Mouse (Mus musculus) limb, embryonic 14.5 days (tissue): ENCODE results near the gene Vdr. TPM values are rescaled to one million over a fixed set of nuclear protein-coding genes. Genes with fewer than 3 reads are reported as not detected.
"Not testable (repeated sequence)": the region's sequence is repeated elsewhere in the genome, so short reads cannot be mapped to it uniquely, and the experiment has no call there.

Experiments
- ATAC-seq: fragments of 200-750 bp; cut with Nextera tagmentation; 2 replicates; pipeline ENCODE4 v1.8.0; 2017; ENCODE audit warnings: low read depth, moderate number of reproducible peaks, moderate TSS enrichment; ENCODE audit not compliant: low FRiP score
- DNase-seq: peaks from one replicate; pipeline ENCODE4 v3.0.0-alpha.2; 2015; ENCODE audit warnings: low spot score
- H3K27ac ChIP-seq: fragments of 300-500 bp; sonication (generic); replicated peaks from 2 replicates; pipeline ENCODE4 v1.5.1; 2014; ENCODE audit warnings: low read depth, mild to moderate bottlenecking, low read length, moderate library complexity, mixed read lengths
- H3K27me3 ChIP-seq: fragments of 300-500 bp; sonication (generic); 2 replicates; pipeline ENCODE4 v1.6.1; 2014; ENCODE audit warnings: low read length, mixed read lengths; ENCODE audit not compliant: control insufficient read depth, insufficient read depth
- H3K36me3 ChIP-seq: fragments of 300-500 bp; sonication (generic); 2 replicates; pipeline ENCODE4 v1.6.1; 2014; ENCODE audit warnings: mild to moderate bottlenecking, low read length, moderate library complexity, mixed read lengths; ENCODE audit not compliant: control insufficient read depth, insufficient read depth
- H3K4me1 ChIP-seq: fragments of 300-500 bp; sonication (generic); 2 replicates; pipeline ENCODE4 v1.6.1; 2014; ENCODE audit warnings: antibody characterized with exemption, low read length, mixed read lengths; ENCODE audit not compliant: control insufficient read depth, insufficient read depth
- H3K4me2 ChIP-seq: fragments of 300-500 bp; sonication (generic); replicated peaks from 2 replicates; pipeline ENCODE4 v1.6.1; 2014; ENCODE audit warnings: low read depth, mild to moderate bottlenecking, low read length, moderate library complexity; ENCODE audit not compliant: severe bottlenecking
- H3K4me3 ChIP-seq: fragments of 300-500 bp; sonication (generic); replicated peaks from 2 replicates; pipeline ENCODE4 v1.5.1; 2014; ENCODE audit warnings: low read length
- H3K9ac ChIP-seq: fragments of 300-500 bp; sonication (generic); 2 replicates; pipeline ENCODE4 v1.6.1; 2014; ENCODE audit warnings: mild to moderate bottlenecking, low read depth, low read length, moderate library complexity; ENCODE audit not compliant: severe bottlenecking
- H3K9me3 ChIP-seq: fragments of 300-500 bp; sonication (generic); 2 replicates; pipeline ENCODE4 v1.6.1; 2016; ENCODE audit warnings: low read length; ENCODE audit not compliant: control insufficient read depth
- POLR2A ChIP-seq: fragments of 200-500 bp; IDR thresholded peaks from 2 replicates; pipeline ENCODE4 v1.8.0; 2012; ENCODE audit warnings: inconsistent platforms, mild to moderate bottlenecking, moderate library complexity, borderline replicate concordance; ENCODE audit not compliant: insufficient read depth, insufficient read length; ENCODE audit errors: extremely low read depth
- WGBS: fragments of 180-500 bp; shearing (Covaris S2); extraction: QIAGEN DNeasy Blood & Tissue Kit; methylation state at CpG from one replicate; pipeline ENCODE4 v1.1.7; 2014; 5-methylcytosine and 5-hydroxymethylcytosine counted together
- polyA plus RNA-seq, 2 experiments: library from polyadenylated mRNA; depleted of rRNA in 1 of 2; stranded (reverse) in 1 of 2; unstranded in 1 of 2; fragments of >200 nt; fragmentation: Nextera tagmentation in 1 of 2; extraction: Ambion mirVana in 1 of 2; gene quantifications; 2 replicates each; pipeline versions ENCODE4 v1.2.1 to v1.2.3; 2012 to 2014

Vdr gene
- polyA plus RNA-seq, 2 experiments = 2.0 to 3.4 TPM

- Histone ChIP-seq H3K27ac (no peak overlapping the region), H3K4me2 (no peak overlapping the region), H3K9me3 (no peaks in the 10 kb centered on the region), H3K27me3 (no peaks in the 10 kb centered on the region), H3K9ac (no peak overlapping the region), H3K4me1 (peaks cover 6% of the 10 kb centered on the region; the same call in 1 of the 2 replicates), H3K36me3 (no peaks in the 10 kb centered on the region), H3K4me3 (no peak overlapping the region)
- DNase-seq (no peak), ATAC-seq (no peak)
- TF ChIP-seq POLR2A = no peak
- WGBS = 60% methylated on average over 9 of the region's 9 CpGs
Observed at GRCm38 (mm10) chr15:97873717-97874116, 36.7 kb downstream of the Vdr start.

DNA sequence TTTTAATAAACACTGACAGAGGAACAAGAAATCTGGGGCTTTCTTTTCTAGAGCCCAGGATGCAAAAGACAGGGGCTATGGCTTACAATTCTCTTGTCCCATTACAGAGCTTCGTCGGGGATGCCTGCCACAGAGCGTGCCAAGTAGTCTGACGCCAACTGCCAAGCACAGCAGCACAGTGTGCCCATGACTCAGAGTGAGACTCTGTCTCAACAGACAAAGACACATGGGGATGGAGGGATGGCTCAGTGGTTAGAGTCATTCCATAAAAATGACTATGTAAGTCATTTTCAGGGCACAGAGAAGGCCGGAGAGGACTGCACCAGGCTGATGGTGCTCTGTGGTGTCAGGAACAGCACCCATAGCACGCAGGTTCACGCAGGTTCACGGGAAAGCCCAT lies 38.3 kb downstream of the Vdr start:
- ATAC-seq = no peak
- no peak overlapping the region for H3K4me3 ChIP-seq

DNA sequence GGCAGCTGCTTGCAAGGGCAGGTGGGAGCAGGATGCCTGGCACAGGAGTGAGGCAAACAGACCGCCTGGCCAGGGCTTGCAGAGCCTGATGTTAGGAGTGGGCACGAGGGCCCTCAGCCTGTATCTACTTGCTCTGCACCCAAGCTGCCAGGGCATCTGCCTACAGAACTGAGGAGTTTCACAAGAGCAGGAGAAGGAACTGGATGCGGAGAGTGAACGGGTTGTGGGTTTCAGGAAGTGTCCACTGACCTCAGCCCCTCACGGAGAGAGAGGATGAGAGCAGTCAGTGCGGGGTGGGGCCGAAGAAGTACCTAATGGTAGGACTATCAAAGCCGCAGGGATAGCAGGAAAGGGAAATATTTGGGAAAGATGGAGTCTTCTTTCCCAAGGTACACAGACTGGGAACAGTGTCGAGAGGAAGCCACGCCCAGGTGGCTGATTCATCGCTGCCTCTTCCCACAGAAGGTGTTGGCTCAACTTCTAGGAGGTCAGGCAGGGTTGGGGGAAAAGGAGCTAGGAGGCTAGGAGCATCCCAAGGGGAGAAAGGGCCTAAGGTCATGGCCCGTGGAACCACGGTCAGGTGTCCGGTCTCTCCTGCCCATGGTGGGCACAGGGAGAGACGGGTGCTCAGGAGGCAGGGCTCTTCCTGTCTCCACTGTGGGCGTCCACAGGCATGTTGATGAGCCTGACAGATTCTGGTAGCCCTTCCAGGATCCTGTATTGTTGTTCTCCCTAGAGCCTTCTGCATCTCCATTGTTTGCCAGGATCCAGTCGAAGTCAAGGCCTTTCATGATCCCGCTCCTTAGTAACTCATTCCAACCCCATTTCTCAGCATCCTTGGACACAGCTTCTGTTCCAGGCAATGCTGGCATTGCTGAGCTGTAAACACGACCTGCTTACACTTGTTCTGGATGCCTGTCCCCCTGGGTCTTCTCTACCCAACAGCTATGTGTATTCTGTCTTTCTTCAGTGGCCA lies 39.1 kb downstream of the Vdr start:
- H3K9me3 ChIP-seq = no peaks in the 10 kb centered on the region
- no peak overlapping the region for H3K27ac ChIP-seq
- no peak overlapping the region for H3K9ac ChIP-seq
- H3K4me1 ChIP-seq = no peaks in the 10 kb centered on the region
- ATAC-seq (no peak), DNase-seq (no peak)
- no peak for TF ChIP-seq POLR2A
- 88% methylated on average over 19 of the region's 19 CpGs for WGBS
- no peaks in the 10 kb centered on the region for H3K27me3 ChIP-seq
- no peaks in the 10 kb centered on the region for H3K36me3 ChIP-seq
- H3K4me2 ChIP-seq = no peak overlapping the region
- H3K4me3 ChIP-seq = no peak overlapping the region

More for the DNA sequence above, 38.3 kb downstream of the Vdr start:
- 96% methylated on average over 8 of the region's 8 CpGs for WGBS
- H3K4me1 ChIP-seq = no peaks in the 10 kb centered on the region
- H3K4me2 ChIP-seq = no peak overlapping the region
- H3K27me3 ChIP-seq = no peaks in the 10 kb centered on the region
- no peaks in the 10 kb centered on the region for H3K36me3 ChIP-seq
- no peak overlapping the region for H3K27ac ChIP-seq
- no peaks in the 10 kb centered on the region for H3K9me3 ChIP-seq
- H3K9ac ChIP-seq = no peak overlapping the region
- DNase-seq = no peak
- TF ChIP-seq POLR2A = no peak

- not testable (repeated sequence) for H3K27me3 ChIP-seq, H3K4me1 ChIP-seq, ATAC-seq, H3K4me3 ChIP-seq, DNase-seq, H3K9ac ChIP-seq, H3K27ac ChIP-seq, H3K36me3 ChIP-seq, H3K9me3 ChIP-seq, H3K4me2 ChIP-seq
- 67% methylated on average over 4 of the region's 4 CpGs for WGBS
Observed at GRCm38 (mm10) chr15:97870116-97870515, 40.3 kb downstream of the Vdr start.

- H3K27ac ChIP-seq = no peak overlapping the region
- 85% methylated on average over 6 of the region's 6 CpGs for WGBS
- no peak overlapping the region for H3K9ac ChIP-seq
- H3K4me2 ChIP-seq = no peak overlapping the region
- H3K27me3 ChIP-seq = no peaks in the 10 kb centered on the region
- ATAC-seq = no peak
- H3K36me3 ChIP-seq = no peaks in the 10 kb centered on the region
- no peak for DNase-seq
- no peak overlapping the region for H3K4me3 ChIP-seq
- no peak for TF ChIP-seq POLR2A
- no peaks in the 10 kb centered on the region for H3K4me1 ChIP-seq
- H3K9me3 ChIP-seq = no peaks in the 10 kb centered on the region
Observed at GRCm38 (mm10) chr15:97868985-97869384, 41.4 kb downstream of the Vdr start.

DNA sequence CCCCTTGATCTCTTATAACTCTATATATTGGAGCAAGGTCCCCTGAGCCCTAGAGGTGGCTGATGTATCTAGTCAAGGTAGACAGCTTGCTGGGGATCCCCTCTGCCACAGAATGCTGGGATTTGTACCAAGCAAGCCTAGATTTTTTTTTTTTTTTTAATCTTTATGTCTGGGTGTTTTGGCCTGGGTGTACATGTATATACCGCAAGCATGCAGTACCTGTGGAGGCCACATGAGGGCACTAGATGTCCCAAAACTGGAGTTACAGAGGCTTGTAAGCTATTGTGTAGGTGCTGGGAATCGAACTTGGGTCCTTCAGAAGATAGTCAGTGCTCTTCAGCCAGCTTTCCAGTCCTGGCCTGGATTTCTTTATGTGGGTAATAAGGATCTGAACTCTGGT lies 44.4 kb downstream of the Vdr start:
- WGBS = 92% methylated on average over 2 of the region's 2 CpGs
- no peaks in the 10 kb centered on the region for H3K4me1 ChIP-seq
- no peak for TF ChIP-seq POLR2A

More for the DNA sequence above, 44.4 kb downstream of the Vdr start:
- H3K9me3 ChIP-seq = no peaks in the 10 kb centered on the region
- H3K4me3 ChIP-seq = no peak overlapping the region
- H3K27ac ChIP-seq = no peak overlapping the region
- H3K9ac ChIP-seq = no peak overlapping the region
- DNase-seq = no peak
- H3K27me3 ChIP-seq = no peaks in the 10 kb centered on the region
- ATAC-seq = no peak
- H3K36me3 ChIP-seq = no peaks in the 10 kb centered on the region
- no peak overlapping the region for H3K4me2 ChIP-seq
